Mouse (Mus musculus) Patski (cell line): ENCODE results near the gene Pard3. TPM values are rescaled to one million over a fixed set of nuclear protein-coding genes. Genes with fewer than 3 reads are reported as not detected.

Experiments used
- ATAC-seq: fragments of 100-300 bp; one replicate; pipeline ENCODE4 v1.8.0; 2021
- CTCF ChIA-PET: fragments of 350-600 bp; sonication (Branson Sonifier 250); formaldehyde crosslinking; loops from one replicate; lab custom pipeline; 2022; ENCODE audit warnings: inconsistent platforms; lab: Charles Lee
- POLR2A ChIA-PET: fragments of 350-600 bp; sonication (Branson Sonifier 250); formaldehyde crosslinking; loops from one replicate; lab custom pipeline; 2022; ENCODE audit warnings: antibody characterized with exemption, inconsistent platforms; lab: Charles Lee
- DNase-seq: peaks from one replicate; pipeline ENCODE4 v3.0.0-alpha.2; 2011; ENCODE audit warnings: low read depth, low spot score
- H3K27me3 ChIP-seq: fragments of 371-371 bp; one replicate; pipeline ENCODE4 v1.5.1; 2021
- CTCF ChIP-seq: fragments of 100-300 bp; IDR thresholded peaks from one replicate; pipeline ENCODE4 v1.5.1; 2021
- in situ Hi-C: fragments of 300-500 bp; cut with MboI; formaldehyde crosslinking; loops from 3 replicates; pipeline ENCODE4 v1.11.1; 2018; ENCODE audit warnings: low pct_unique_long_range_greater_than_20kb, mixed read lengths
- polyA plus RNA-seq: library from polyadenylated mRNA; unstranded; gene quantifications from one replicate; pipeline ENCODE4 v1.2.3, GENCODE M21; 2021

Pard3 gene
- polyA plus RNA-seq, 1 experiment from 2014 or later, result 36.8 TPM

DNA sequence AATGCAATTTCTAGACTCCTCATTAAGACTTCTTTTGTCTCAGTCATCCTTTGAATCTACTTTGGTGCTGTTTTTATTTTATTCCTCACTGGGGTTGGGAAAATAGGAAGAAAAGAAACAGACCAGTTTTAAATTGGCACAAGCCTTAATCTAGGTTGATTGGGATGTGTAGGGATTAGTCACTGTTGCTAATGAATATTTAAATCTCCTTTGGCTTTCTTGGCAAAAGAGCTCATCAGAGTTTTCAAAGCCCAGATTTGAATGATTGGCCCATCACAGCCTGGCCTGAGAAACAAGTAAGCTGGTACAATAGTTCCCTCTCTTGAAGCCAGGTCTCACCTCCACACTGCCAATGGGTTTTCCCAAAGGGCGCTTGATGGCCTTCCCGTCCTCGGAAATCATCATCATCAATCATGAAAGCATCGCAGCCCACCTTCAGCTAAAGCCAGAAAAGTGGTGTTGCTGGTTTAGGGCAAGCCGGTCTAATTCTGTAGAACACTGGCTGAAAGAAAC lies 527.0 kb downstream of the Pard3 start:
- H3K27me3 ChIP-seq, result no peaks in the 10 kb centered on the region
- in situ Hi-C loops, result loop anchor here (5.0 kb wide), 1 partner anchor 772 kb away; no protein-coding TSS in a partner anchor
- TF ChIP-seq CTCF, result no peak
- ATAC-seq (no peak), DNase-seq (no peak)
- ChIA-PET POLR2A (no interaction called here), CTCF (no interaction called here)

DNA sequence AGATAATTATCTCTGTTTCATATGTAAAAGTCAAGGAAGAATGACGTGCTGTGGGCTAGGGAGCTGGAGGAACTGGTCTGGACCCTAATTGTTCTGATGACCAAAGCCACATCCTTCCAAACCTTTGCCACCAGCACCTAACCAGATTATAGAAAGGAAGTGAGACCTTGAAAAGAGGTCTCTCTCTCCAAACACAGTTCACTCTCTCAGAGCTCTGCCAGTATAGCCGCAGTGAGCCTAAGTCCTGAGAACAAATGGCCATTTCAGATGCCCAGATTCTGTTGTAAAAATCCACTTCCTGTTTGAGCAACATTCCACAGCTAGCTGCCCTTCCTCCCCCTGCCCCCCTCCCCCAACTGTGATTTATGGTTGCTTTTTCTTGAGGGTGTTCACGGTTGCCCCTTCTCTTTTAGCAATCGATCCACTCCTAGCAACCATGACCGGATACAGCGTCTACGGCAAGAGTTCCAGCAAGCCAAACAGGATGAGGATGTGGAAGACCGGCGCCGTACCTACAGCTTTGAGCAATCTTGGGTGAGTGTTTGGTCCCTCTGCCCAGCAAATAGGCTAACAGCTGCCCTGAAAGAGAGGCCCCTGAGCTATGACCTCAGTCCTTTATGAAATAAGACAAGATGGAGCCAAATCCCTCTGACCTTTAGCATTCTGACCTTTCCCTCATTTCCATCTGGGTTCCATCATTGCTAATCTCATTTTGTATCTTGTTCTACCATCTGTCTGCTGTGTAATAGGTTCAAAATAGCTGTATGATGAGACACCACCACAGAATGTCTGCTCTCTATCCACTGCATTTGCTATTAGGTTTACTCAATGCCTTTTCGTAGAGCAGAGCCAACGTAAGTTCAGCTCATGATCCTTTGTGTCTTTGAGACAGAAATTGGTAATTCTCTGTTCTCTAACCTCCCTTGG lies 529.2 kb downstream of the Pard3 start:
- CTCF ChIA-PET, result no interaction called here
- DNase-seq (no peak), ATAC-seq (no peak)
- in situ Hi-C loops, result loop anchor here (5.0 kb wide), 1 partner anchor 769 kb away; no protein-coding TSS in a partner anchor
- no peak for TF ChIP-seq CTCF
- H3K27me3 ChIP-seq, result no peaks in the 10 kb centered on the region
- POLR2A ChIA-PET, result no interaction called here

DNA sequence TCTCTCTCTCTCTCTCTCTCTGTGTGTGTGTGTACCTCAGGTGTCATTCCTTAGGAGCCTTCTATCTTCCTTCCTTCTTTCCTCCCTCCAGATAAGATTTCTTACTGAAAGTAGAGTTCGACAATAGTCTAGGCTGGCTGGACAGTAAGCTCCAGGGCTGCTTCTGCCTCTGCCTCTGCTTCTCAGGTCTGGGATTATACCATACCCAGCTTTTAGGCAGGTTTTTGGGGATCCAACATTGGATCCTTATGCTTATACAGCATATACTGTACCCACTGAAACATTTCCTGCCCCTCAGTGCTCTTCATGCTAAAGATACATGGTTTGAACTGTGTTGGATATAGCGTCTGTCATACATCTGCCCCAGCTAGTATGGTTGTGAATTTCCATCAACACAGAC lies 536.9 kb downstream of the Pard3 start:
- CTCF ChIA-PET, result interaction anchor here (1.5 to 4.5 kb wide), 2 partner anchors 9 to 13 kb away, joined by 3 to 22 read pairs; no protein-coding TSS in a partner anchor
- no peak for ATAC-seq

DNA sequence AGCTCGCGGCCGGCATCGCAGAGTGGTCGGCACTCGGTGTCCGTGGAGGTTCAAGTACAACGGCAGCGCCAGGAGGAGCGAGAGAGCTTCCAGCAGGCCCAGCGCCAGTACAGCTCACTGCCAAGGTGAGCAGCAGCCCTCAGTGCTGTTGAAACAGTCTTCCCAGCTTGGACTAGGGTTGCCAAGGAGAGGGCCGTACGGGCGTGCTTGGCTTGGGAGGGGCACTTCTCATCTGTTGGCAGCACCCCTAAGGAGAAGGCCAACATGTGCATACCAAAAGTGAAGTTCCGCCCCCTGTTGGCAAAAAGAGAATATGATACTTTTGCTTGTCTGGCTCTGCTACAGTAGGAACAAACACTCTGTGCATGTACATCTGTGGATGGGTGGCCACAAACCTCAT lies 539.4 kb downstream of the Pard3 start:
- no peak for TF ChIP-seq CTCF
- CTCF ChIA-PET, result interaction anchor here (1.1 to 4.5 kb wide), 2 partner anchors 9 to 15 kb away, joined by 4 to 22 read pairs; no protein-coding TSS in a partner anchor
- no peak for ATAC-seq
- POLR2A ChIA-PET, result no interaction called here
- in situ Hi-C loops, result no loop called here
- H3K27me3 ChIP-seq, result no peaks in the 10 kb centered on the region
- DNase-seq, result no peak

More for the DNA sequence above, 536.9 kb downstream of the Pard3 start:
- POLR2A ChIA-PET, result no interaction called here
- TF ChIP-seq CTCF, result no peak
- in situ Hi-C loops, result no loop called here
- DNase-seq, result no peak
- H3K27me3 ChIP-seq, result no peaks in the 10 kb centered on the region

DNA sequence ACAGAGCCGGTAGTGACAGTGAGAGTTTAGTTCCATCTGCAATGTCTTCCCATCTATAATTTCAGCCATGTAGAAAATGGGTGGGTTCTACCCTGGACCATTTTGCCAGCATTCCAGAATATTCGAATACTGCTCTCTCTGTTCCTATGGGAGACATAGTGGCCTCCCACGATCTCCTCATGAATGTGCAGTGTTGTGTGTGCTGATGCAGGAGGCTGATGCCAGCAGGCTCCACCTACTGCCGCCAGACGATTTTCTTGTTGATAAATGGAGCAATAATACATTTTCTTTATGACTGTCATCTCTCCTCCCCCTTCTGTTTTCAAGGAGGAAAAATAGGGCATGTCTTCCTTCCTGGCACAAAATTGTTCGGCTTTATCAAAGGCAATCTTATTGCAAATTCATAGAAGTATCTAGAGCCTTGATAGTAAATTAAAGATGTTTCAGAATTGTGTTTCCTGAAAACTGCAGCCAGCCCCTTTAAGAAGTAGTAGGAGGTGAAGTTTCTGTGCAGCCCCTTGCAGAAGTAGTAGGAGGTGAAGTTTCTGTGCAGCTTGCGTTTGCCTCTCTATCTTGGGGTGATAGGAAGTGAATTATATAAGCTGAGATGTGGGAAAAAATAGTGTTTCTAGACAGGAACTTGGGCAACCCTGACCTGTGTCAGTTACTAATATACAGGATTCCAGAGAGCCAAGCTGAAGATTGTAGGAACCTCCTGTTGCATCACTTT lies 545.0 kb downstream of the Pard3 start:
- TF ChIP-seq CTCF, result no peak
- ATAC-seq (no peak), DNase-seq (no peak)
- in situ Hi-C loops, result no loop called here
- ChIA-PET POLR2A (interaction anchor here (0.5 kb wide), 1 partner anchor 656 kb away, joined by 5 read pairs; no protein-coding TSS in a partner anchor), CTCF (no interaction called here)
- no peaks in the 10 kb centered on the region for H3K27me3 ChIP-seq

DNA sequence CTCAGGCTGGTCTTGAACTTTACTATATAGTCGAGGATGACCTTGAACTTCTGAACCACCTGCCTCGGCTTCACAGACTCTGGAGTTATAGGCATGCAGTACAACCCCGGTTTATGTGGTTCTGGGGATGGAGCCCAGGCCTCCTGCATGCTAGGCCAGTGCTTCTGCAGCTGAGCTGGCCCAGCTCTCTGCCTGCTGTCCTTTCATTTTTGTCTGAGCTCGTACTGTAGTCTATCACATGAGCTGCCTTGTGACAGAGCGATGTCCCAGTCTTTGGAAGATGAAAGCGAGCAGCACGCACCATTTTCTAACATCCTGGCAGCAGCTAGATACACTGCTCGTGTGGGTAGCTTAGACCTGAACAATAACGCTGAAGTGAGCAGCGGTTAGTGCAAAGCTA lies 545.6 kb downstream of the Pard3 start:
- in situ Hi-C loops, result no loop called here
- CTCF ChIA-PET, result interaction anchor here (0.8 kb wide), 1 partner anchor 20 kb away, joined by 3 read pairs; no protein-coding TSS in a partner anchor
- H3K27me3 ChIP-seq, result no peaks in the 10 kb centered on the region

DNA sequence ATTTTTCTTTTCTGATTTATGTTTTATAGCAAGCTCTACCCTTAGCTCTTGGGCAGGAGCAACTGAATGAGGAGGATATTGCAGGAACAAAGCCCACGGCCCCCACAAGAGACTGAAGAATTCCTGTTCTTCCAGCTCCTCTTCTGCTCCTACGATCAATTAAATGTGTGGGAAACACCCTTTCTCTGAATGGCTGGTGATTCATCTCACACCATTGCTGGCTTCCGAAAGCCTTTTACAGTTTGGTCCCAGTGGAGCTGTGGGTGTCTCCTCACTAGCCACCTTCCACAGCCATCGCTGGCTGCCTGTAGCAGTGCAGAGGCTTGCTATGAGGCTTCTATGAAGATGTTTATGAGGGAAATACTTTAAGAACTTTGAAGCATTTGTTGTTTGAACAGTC lies 550.5 kb downstream of the Pard3 start:
- H3K27me3 ChIP-seq, result no peaks in the 10 kb centered on the region
- no peak for ATAC-seq
- ChIA-PET POLR2A (interaction anchor here (1.4 kb wide), 1 partner anchor 10 kb away, joined by 4 read pairs; no protein-coding TSS in a partner anchor), CTCF (interaction anchor here (1.0 kb wide), 1 partner anchor 24 kb away, joined by 3 read pairs; no protein-coding TSS in a partner anchor)
- in situ Hi-C loops, result no loop called here
- no peak for DNase-seq
- TF ChIP-seq CTCF, result no peak

More for the DNA sequence above, 545.6 kb downstream of the Pard3 start:
- ATAC-seq, result no peak
- POLR2A ChIA-PET, result interaction anchor here (0.5 kb wide), 1 partner anchor 656 kb away, joined by 5 read pairs; no protein-coding TSS in a partner anchor
- no peak for TF ChIP-seq CTCF
- no peak for DNase-seq

DNA sequence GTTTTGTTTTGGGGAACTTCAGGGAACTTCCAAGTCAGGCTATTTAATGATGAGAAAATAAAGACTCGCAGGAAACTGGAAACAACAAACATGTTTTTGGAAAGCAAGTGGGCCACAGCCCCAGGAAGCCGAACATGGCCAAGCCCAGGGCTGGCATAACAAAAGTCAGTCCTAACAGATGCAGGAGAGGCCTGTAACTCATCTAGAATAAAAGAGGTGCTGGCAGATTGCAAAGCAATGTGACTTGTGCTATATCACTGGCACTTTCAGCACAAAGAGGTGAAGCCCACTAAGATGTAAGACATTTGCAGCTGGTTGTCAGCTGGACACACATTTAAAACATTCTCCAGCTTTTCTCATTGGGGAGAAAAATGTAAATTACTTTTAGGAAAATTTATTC lies 553.0 kb downstream of the Pard3 start:
- ATAC-seq, result no peak
- no peak for TF ChIP-seq CTCF
- in situ Hi-C loops, result no loop called here
- ChIA-PET POLR2A (no interaction called here), CTCF (interaction anchor here (1.3 kb wide), 1 partner anchor 17 kb away, joined by 4 read pairs; no protein-coding TSS in a partner anchor)
- H3K27me3 ChIP-seq, result no peaks in the 10 kb centered on the region
- DNase-seq, result no peak

DNA sequence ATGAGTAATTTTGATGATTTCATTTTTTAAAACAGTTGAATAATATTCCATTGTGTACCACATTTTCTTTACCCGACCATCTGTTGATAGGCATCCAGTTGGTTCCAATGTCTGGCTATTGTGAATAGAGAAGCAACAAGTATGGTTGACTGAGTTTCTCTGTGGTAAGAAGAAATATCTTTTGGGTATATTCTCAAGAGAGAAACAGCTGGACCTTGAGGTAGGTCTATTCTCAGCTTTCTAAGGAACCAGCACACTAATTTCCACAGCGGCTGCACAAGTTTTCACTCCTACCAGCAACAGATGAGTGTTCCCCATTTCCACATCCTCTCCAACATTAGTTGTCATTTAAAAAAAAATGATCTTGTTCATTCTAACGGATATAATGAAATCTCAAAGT lies 558.4 kb downstream of the Pard3 start:
- ATAC-seq (no peak), DNase-seq (no peak)
- TF ChIP-seq CTCF, result no peak
- ChIA-PET POLR2A (no interaction called here), CTCF (interaction anchor here (1.1 kb wide), 1 partner anchor 15 kb away, joined by 3 read pairs; no protein-coding TSS in a partner anchor)
- in situ Hi-C loops, result no loop called here
- H3K27me3 ChIP-seq, result no peaks in the 10 kb centered on the region
